Mouse (Mus musculus): ENCODE data around the gene Ptprn. TPM values are rescaled to one million over a fixed set of nuclear protein-coding genes. Genes with fewer than 3 reads are reported as not detected.

The Ptprn gene
- polyA plus RNA-seq, 1 experiment from 2014 or later = 0.69 TPM

DNA sequence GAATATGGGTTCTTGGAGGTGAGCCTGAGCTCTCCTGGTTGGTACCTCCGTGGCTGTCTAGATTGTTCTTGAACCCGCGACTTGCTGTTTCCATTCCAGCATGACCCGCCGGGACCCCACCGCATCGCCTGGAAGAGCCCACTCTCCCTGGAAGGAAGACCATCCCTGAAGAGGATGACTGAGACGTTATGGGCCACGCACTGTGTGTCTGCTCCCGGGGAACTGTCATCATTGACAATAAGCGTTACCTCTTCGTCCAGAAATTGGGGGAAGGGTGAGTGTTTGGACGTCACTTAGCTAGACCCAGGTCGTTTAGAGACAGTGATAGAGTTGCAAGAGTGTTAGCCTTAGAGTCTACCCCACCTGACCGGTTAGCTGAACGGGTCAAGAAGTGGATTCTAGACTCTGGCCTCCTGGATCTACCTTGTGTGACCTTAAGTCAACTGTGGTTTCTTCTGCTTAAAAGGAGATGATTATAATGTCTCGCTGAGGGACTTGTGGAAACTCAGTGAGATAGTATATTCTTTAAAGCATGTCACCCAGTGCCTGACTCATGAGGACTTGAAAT lies 53.1 kb downstream of the Ptprn start:
- Histone ChIP-seq H3K9me3 (replicated peaks) (no peaks in the 10 kb centered on the region), H3K27me3 (replicated peaks) (peaks cover 21% of the 10 kb centered on the region), H3K4me1 (replicated peaks) (peaks cover 30% of the 10 kb centered on the region), H3K36me3 (peaks cover 44% of the 10 kb centered on the region), H3K9ac (peak overlapping the region; percentile 94), H3K27ac (ENCODE audit: poor library complexity, severe bottlenecking) (peak overlapping the region; percentile 4; the same call in 1 of the 2 replicates), H3K4me3 (peak overlapping the region; percentile 83), H3K4me2 (peak overlapping the region; percentile 92)
- WGBS = 11% methylated on average over 17 of the region's 17 CpGs
- no peak for ATAC-seq (ENCODE audit: insufficient number of reproducible peaks, low FRiP score)

DNA sequence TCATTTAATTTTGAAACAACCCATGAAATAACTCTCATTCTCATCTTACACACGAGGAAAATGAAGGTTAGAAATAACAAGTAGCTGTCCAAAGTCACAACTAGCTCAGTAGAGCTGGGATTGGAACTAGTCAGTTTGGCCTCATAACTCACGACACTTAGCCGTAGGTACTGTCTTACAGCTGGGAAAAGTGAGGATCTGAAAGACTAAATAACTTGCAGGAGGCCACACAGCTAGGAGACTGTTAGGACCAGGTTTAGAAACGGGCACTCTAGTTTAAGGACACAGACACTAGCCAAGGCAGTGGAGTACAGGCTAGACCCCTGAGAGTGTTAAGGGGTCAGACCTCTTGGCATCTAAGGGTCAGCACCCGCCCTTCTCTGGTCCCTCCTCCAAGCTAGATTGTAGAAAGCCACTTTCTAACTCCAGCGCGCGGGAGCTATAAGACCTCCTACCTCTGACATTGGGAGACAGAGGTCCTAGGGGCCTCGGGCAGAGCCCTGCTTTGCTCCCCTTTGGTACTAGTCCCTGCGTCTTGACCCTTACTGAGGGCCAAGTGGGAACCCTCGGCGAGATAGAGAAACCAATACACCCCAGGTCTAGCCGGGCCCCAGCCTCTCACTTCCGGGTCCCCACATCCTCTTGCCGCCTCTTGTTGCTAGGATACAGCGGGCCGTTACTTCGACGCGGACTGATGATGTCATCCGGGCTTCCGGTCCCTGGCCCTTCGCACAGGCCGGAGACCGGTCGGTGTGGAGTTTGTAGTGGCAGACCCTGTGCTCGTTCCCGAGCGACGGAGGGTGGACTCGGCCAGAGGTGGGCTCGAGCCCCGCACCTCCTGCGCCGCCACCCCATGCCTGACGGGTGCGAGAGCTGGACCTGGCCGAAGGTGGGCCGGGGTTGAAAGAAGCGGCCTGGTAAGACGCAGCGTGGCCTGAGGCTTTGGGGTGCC lies 53.9 kb downstream of the Ptprn start, which contains the start of the genes Glb1l and Stk16:
Gene Glb1l (minus strand): TSS at position 678 of the 952 bp plus-strand sequence.
Gene Stk16 (plus strand): TSS at position 703 of the 952 bp plus-strand sequence.
- Histone ChIP-seq H3K4me1 (replicated peaks) (peaks cover 30% of the 10 kb centered on the region), H3K36me3 (peaks cover 36% of the 10 kb centered on the region), H3K27ac (ENCODE audit: poor library complexity, severe bottlenecking) (peak within 1 kb of the TSS; percentile 4; the same call in 1 of the 2 replicates), H3K4me3 (peak within 1 kb of the TSS; percentile 83), H3K9me3 (replicated peaks) (no peaks in the 10 kb centered on the region), H3K9ac (peak within 1 kb of the TSS; percentile 94), H3K4me2 (peak within 1 kb of the TSS; percentile 92), H3K27me3 (replicated peaks) (peaks cover 16% of the 10 kb centered on the region)
- WGBS = 6% methylated on average over 42 of the region's 42 CpGs
- ATAC-seq (ENCODE audit: insufficient number of reproducible peaks, low FRiP score) = peak; percentile 94

DNA sequence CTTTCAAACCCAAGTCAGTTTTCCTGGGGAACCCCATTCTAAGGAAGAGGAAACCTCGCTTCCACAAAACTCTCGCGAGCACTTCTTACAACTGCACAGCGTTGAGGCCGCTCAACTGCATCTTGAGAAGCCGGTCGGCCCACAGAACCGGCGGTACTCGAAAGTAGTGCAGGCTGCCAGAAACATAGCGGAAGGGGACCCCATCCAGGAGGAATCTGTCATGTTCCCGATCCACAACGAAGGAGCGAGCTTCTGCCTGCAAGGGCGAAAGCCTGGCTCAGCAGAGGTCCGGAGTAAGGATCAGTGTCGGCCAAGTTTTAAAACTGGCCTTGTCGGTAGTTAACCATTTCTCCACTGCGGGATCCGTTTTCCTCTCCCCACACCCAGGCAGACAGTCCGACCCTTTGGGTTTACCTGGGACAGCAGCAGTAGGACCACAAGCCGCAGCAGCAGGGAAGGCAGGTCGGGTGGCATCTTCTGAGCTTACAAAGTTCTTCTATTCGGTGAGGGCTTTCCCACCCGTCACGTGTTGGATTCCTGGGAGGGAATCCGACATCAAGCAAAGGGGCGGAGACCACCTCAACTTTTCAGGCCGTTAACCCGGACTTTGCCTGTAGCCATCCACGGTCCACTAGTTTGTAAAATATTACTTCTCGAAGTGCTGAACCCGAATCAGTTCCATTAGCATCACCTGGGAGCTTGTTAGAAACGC lies 55.2 kb downstream of the Ptprn start:
- Histone ChIP-seq H3K36me3 (peaks cover 23% of the 10 kb centered on the region), H3K27me3 (replicated peaks) (peaks cover 16% of the 10 kb centered on the region), H3K27ac (ENCODE audit: poor library complexity, severe bottlenecking) (no peak overlapping the region), H3K4me2 (peak overlapping the region; percentile 69), H3K9me3 (replicated peaks) (no peaks in the 10 kb centered on the region), H3K9ac (peak overlapping the region; percentile 69), H3K4me3 (peak overlapping the region; percentile 51), H3K4me1 (replicated peaks) (peaks cover 30% of the 10 kb centered on the region)
- WGBS = 12% methylated on average over 34 of the region's 34 CpGs
- no peak for ATAC-seq (ENCODE audit: insufficient number of reproducible peaks, low FRiP score)

DNA sequence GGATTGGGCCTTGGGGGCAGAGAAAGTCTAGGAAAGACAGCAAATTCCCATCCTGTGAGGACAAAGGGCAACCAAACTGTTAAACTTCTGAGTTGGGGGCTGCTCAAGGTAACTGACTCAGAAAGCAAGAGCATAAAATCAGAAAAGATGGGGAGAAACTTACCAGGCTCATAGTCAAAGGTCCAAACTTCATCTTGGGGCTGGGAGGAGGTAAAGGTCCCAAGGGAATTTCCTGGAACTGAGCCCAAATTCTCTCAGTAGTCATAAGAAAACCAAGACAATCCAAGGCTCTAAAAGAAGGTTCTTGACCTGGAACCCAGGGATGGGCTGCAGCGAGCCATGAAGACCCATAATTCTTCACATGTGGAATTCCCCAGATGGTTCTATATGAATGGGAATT lies 63.1 kb downstream of the Ptprn start:
- no peaks in the 10 kb centered on the region for H3K9me3 ChIP-seq (replicated peaks)
- H3K36me3 ChIP-seq = peaks cover 41% of the 10 kb centered on the region
- H3K4me3 ChIP-seq = no peak overlapping the region
- no peak for ATAC-seq (ENCODE audit: insufficient number of reproducible peaks, low FRiP score)
- no peak overlapping the region for H3K4me2 ChIP-seq
- no peak overlapping the region for H3K27ac ChIP-seq (ENCODE audit: poor library complexity, severe bottlenecking)
- H3K4me1 ChIP-seq (replicated peaks) = no peaks in the 10 kb centered on the region
- no peak overlapping the region for H3K9ac ChIP-seq
- no peaks in the 10 kb centered on the region for H3K27me3 ChIP-seq (replicated peaks)
- WGBS = 79% methylated on average over 1 of the region's 1 CpGs

Small RNAs within 50 kb of the gene (microRNA-seq; reads per million reads assigned to microRNA genes)
- not detected for gene Gm27943

Other genes starting within 250 kb of the Ptprn start
- 6.0 and 6.9 TPM in 2 replicates for gene Nhej1, start 139.3 kb downstream of the Ptprn start, polyA plus RNA-seq (2016; fragmentation: Nextera tagmentation; extraction: Ambion mirVana)
- gene Slc23a3, start 130.6 kb downstream of the Ptprn start, polyA plus RNA-seq (2016; fragmentation: Nextera tagmentation; extraction: Ambion mirVana) = 0.21 and 0.22 TPM in 2 replicates
- 39.9 and 41.1 TPM in 2 replicates for gene Cnppd1, start 121.8 kb downstream of the Ptprn start, polyA plus RNA-seq (2016; fragmentation: Nextera tagmentation; extraction: Ambion mirVana)
- 36.3 and 40.5 TPM in 2 replicates for gene Retreg2, start 121.7 kb downstream of the Ptprn start, polyA plus RNA-seq (2016; fragmentation: Nextera tagmentation; extraction: Ambion mirVana)
- gene Zfand2b, start 95.9 kb downstream of the Ptprn start, polyA plus RNA-seq (2016; fragmentation: Nextera tagmentation; extraction: Ambion mirVana) = 26.1 and 26.7 TPM in 2 replicates
- gene Abcb6, start 84.1 kb downstream of the Ptprn start, polyA plus RNA-seq (2016; fragmentation: Nextera tagmentation; extraction: Ambion mirVana) = 16.6 TPM in 2 replicates
- 26.7 and 29.3 TPM in 2 replicates for gene Ankzf1, start 72.4 kb downstream of the Ptprn start, polyA plus RNA-seq (2016; fragmentation: Nextera tagmentation; extraction: Ambion mirVana)
- 33.6 and 35.4 TPM in 2 replicates for gene Atg9a, start 72.3 kb downstream of the Ptprn start, polyA plus RNA-seq (2016; fragmentation: Nextera tagmentation; extraction: Ambion mirVana)
- 9.6 and 11.1 TPM in 2 replicates for gene Glb1l, start 53.7 kb downstream of the Ptprn start, polyA plus RNA-seq (2016; fragmentation: Nextera tagmentation; extraction: Ambion mirVana)
- gene Stk16, start 53.7 kb downstream of the Ptprn start, polyA plus RNA-seq (2016; fragmentation: Nextera tagmentation; extraction: Ambion mirVana) = 78.0 and 83.1 TPM in 2 replicates
- 34.1 and 38.0 TPM in 2 replicates for gene Tuba4a, start 44.6 kb downstream of the Ptprn start, polyA plus RNA-seq (2016; fragmentation: Nextera tagmentation; extraction: Ambion mirVana)
- gene A630095N17Rik, start 32.4 kb downstream of the Ptprn start, polyA plus RNA-seq (2016; fragmentation: Nextera tagmentation; extraction: Ambion mirVana) = not detected in 2 replicates
- 34.5 and 37.5 TPM in 2 replicates for gene Dnajb2, start 28.1 kb downstream of the Ptprn start, polyA plus RNA-seq (2016; fragmentation: Nextera tagmentation; extraction: Ambion mirVana)
- gene Resp18, start 13.9 kb upstream of the Ptprn start, polyA plus RNA-seq (2016; fragmentation: Nextera tagmentation; extraction: Ambion mirVana) = not detected in 2 replicates
- 113 TPM in 2 replicates for gene Dnpep, start 53.5 kb upstream of the Ptprn start, polyA plus RNA-seq (2016; fragmentation: Nextera tagmentation; extraction: Ambion mirVana)
- gene Des, start 95.8 kb upstream of the Ptprn start, polyA plus RNA-seq (2016; fragmentation: Nextera tagmentation; extraction: Ambion mirVana) = 500 and 521 TPM in 2 replicates
- gene Speg, start 110.8 kb upstream of the Ptprn start, polyA plus RNA-seq (2016; fragmentation: Nextera tagmentation; extraction: Ambion mirVana) = 61.5 and 67.4 TPM in 2 replicates
- 67.7 and 69.1 TPM in 2 replicates for gene Gmppa, start 171.4 kb upstream of the Ptprn start, polyA plus RNA-seq (2016; fragmentation: Nextera tagmentation; extraction: Ambion mirVana)
- 0.24 and 0.33 TPM in 2 replicates for gene Asic4, start 185.9 kb upstream of the Ptprn start, polyA plus RNA-seq (2016; fragmentation: Nextera tagmentation; extraction: Ambion mirVana)
- 35.2 and 37.8 TPM in 2 replicates for gene Chpf, start 214.8 kb upstream of the Ptprn start, polyA plus RNA-seq (2016; fragmentation: Nextera tagmentation; extraction: Ambion mirVana)
- gene Tmem198, start 215.0 kb upstream of the Ptprn start, polyA plus RNA-seq (2016; fragmentation: Nextera tagmentation; extraction: Ambion mirVana) = 0.41 and 0.49 TPM in 2 replicates
- gene Obsl1, start 241.9 kb upstream of the Ptprn start, polyA plus RNA-seq (2016; fragmentation: Nextera tagmentation; extraction: Ambion mirVana) = 137 and 147 TPM in 2 replicates
- 7.5 and 9.2 TPM in 2 replicates for gene Inha, start 242.6 kb upstream of the Ptprn start, polyA plus RNA-seq (2016; fragmentation: Nextera tagmentation; extraction: Ambion mirVana)

Data from heart, embryonic 12.5 days (tissue).